Mouse (Mus musculus) kidney, embryonic 14.5 days (tissue): Measurements from ENCODE around the gene Taf4. TPM values are rescaled to one million over a fixed set of nuclear protein-coding genes. Genes with fewer than 3 reads are reported as not detected.

ENCODE experiments used
- ATAC-seq: fragments of 200-750 bp; cut with Nextera tagmentation; 2 replicates; pipeline ENCODE4 v1.8.0; 2017; ENCODE audit warnings: moderate number of reproducible peaks, mild to moderate bottlenecking, moderate TSS enrichment, moderate library complexity; ENCODE audit not compliant: low FRiP score, low TSS enrichment
- H3K27ac ChIP-seq: fragments of 300-500 bp; sonication (generic); 2 replicates; pipeline ENCODE4 v1.5.1; 2014; ENCODE audit warnings: low read depth, mild to moderate bottlenecking, low read length, moderate library complexity, mixed read lengths
- H3K27me3 ChIP-seq: fragments of 300-500 bp; sonication (generic); 2 replicates; pipeline ENCODE4 v1.6.1; 2014; ENCODE audit warnings: mild to moderate bottlenecking, low read length; ENCODE audit not compliant: control insufficient read depth, insufficient read depth
- H3K36me3 ChIP-seq: fragments of 300-500 bp; sonication (generic); 2 replicates; pipeline ENCODE4 v1.6.1; 2014; ENCODE audit warnings: low read length, mixed read lengths; ENCODE audit not compliant: control insufficient read depth, insufficient read depth
- H3K4me1 ChIP-seq: fragments of 300-500 bp; sonication (generic); 2 replicates; pipeline ENCODE4 v1.6.1; 2014; ENCODE audit warnings: low read length, mixed read lengths; ENCODE audit not compliant: control insufficient read depth, insufficient read depth
- H3K4me2 ChIP-seq: fragments of 300-500 bp; sonication (generic); replicated peaks from 2 replicates; pipeline ENCODE4 v1.6.1; 2014; ENCODE audit warnings: low read depth, mild to moderate bottlenecking, low read length
- H3K4me3 ChIP-seq: fragments of 300-500 bp; sonication (generic); 2 replicates; pipeline ENCODE4 v1.5.1; 2014; ENCODE audit warnings: mild to moderate bottlenecking, low read length
- H3K9ac ChIP-seq: fragments of 300-500 bp; sonication (generic); 2 replicates; pipeline ENCODE4 v1.6.1; 2014; ENCODE audit warnings: low read depth, mild to moderate bottlenecking, low read length, moderate library complexity
- H3K9me3 ChIP-seq: fragments of 300-500 bp; sonication (generic); 2 replicates; pipeline ENCODE4 v1.6.1; 2016; ENCODE audit warnings: low read length; ENCODE audit not compliant: control insufficient read depth
- WGBS: fragments of 180-500 bp; shearing (Covaris S2); extraction: QIAGEN DNeasy Blood & Tissue Kit; methylation state at CpG from one replicate; pipeline ENCODE4 v1.1.7; 2014; 5-methylcytosine and 5-hydroxymethylcytosine counted together
- polyA plus RNA-seq: library from polyadenylated mRNA; unstranded; fragments of >200 nt; fragmentation: Nextera tagmentation; extraction: Ambion mirVana; gene quantifications from 2 replicates; pipeline ENCODE4 v1.2.1, GENCODE M21; 2014

Gene Taf4
- 5.9 and 6.0 TPM in 2 replicates for polyA plus RNA-seq

DNA sequence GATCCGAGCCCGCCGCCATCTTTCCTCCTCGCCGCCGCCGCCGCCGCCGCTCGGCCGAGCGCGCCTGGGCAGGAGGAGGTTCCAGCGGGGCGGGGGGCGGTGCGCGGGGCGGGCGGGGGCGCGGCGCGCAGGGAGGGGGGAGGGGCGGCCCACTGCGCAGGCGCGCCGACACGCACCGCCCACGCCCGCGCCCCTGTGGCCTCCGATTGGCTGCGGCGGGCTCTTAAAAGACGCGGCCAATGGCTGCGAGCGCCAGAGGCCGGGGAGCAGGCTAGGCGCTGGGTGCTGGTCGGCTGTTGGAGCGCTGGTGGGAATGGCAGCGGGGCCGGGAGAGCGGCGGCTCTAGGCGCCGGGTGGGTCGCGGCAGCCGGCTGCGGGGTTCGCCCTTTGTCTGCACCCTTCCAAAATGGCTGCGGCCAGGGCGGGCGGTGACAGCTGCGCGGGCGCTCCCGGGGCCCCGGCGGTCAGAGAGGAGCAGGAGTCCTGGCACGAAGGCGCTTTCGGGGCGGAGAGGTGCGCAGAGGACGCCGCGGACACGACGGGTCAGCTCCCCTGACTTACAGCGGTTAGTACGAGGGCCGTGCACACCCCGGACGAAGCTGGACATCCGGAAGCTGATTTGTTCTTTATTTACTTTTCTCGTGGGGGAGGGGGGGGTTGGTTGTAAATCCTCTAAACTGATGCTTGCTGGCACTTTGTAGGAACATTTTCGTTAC lies at the start of gene Taf4:
Gene Taf4 (minus strand): TSS at position 19 of the 716 bp plus-strand sequence.
- H3K4me3 ChIP-seq = peak within 1 kb of the TSS; percentile 77
- H3K27ac ChIP-seq = peak within 1 kb of the TSS; percentile 94
- no peaks in the 10 kb centered on the region for H3K9me3 ChIP-seq
- H3K4me1 ChIP-seq = peaks cover 19% of the 10 kb centered on the region
- peak within 1 kb of the TSS; percentile 99 for H3K4me2 ChIP-seq
- H3K27me3 ChIP-seq = no peaks in the 10 kb centered on the region; the same call in 1 of the 2 replicates
- no peaks in the 10 kb centered on the region for H3K36me3 ChIP-seq
- WGBS = 0% methylated on average over 47 of the region's 84 CpGs
- peak; percentile 95 for ATAC-seq
- peak within 1 kb of the TSS; percentile 85 for H3K9ac ChIP-seq

DNA sequence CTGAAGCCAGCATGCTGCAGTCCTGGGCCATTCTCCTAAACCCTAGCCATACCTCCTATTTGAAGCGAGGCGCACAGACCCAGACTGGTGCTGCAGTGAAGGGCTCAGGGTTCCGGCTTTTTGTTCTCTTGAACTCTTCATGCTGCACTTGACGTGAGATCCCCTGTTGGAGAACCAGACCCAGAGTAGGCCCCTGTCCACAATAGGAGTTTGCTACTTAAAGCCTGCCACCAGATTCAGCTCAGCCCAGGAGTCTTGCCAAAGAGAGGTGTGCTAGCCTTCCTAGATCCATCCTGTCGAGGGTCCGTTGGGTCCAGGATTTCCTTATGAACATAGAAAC lies 49.4 kb upstream of the Taf4 start:
- Histone ChIP-seq H3K36me3 (peaks cover 38% of the 10 kb centered on the region), H3K4me1 (peaks cover 27% of the 10 kb centered on the region), H3K27me3 (peaks cover 14% of the 10 kb centered on the region; the same call in 1 of the 2 replicates), H3K9me3 (no peaks in the 10 kb centered on the region), H3K9ac (peak overlapping the region; percentile 96), H3K4me3 (peak overlapping the region; percentile 96), H3K4me2 (peak overlapping the region; percentile 60), H3K27ac (peak overlapping the region; percentile 90; the same call in 1 of the 2 replicates)
- no peak for ATAC-seq
- 7% methylated on average over 6 of the region's 6 CpGs for WGBS

DNA sequence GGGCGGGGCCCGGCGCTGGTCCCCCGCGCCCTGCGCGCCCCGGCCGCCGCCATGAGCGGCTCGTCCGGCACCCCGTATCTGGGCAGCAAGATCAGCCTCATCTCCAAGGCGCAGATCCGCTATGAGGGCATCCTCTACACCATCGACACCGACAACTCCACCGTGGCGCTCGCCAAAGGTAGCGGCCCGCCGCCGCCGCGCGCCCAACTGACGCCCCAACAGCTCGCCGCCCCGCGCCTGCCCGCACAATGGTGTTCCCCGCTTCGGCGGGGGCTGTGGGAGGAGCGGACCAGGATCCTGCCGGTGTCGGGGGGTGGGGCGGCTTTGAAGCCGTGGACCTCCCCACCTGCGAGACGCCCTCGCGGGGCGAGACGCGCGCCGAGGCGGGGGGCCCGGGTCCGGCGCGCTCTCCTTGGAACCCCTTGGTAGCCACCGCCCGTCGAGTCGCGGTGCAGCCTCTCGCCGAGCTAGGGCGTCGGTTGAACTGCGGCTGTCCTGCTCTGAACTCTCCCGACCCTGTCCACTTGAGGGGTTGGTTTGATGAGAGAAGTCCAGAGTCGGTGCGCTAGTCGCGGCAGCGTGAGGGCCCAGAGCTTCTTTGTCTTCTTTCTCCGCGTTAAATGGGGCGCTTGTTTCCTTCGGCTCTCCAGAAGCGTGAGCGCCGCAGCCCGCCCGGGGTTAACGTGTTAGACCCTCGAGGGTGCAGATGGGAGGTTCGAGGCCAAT lies 48.9 kb upstream of the Taf4 start:
- Histone ChIP-seq H3K4me1 (peaks cover 27% of the 10 kb centered on the region), H3K36me3 (peaks cover 33% of the 10 kb centered on the region), H3K27me3 (peaks cover 14% of the 10 kb centered on the region; the same call in 1 of the 2 replicates), H3K27ac (peak overlapping the region; percentile 90), H3K9ac (peak overlapping the region; percentile 96), H3K4me2 (peak overlapping the region; percentile 60), H3K4me3 (peak overlapping the region; percentile 96), H3K9me3 (no peaks in the 10 kb centered on the region)
- WGBS = under 1% methylated on average over 78 of the region's 84 CpGs
- ATAC-seq = peak; percentile 8

DNA sequence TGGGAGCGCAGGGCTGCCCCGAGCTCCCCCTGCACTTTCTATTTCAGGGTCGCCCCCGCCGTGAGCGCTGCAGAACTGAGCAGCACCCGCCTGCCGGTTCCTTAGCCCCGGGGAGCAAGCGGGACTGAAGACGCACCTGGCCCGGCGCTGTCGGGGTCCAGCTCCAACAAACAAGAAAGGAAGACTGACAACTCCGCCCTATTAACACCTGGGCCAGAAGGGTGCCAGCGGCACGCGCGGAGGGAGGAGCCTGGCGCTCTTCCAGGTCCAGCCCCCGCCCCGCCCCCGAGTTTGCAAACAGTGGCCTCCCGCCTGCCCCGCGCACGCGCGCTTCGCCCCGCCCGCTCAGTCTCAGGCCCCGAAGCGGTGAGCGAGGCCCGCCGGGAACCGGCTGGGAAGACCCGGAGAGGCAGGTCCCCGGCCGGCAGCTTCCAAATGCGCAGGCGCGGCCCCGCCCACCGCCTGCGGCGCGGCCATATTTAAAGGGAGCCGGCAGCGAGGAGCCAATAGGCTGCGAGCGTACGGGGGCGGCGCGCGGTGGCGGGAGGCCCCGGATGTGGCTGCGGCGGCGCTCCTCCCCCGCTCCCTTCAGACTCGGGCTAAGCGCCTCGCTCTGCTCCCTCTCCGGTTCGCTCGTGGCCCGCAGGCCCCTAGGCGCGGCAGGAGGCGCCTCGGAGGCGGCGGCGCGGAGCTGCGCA lies 48.1 kb upstream of the Taf4 start, which contains the start of gene Lsm14b:
Gene Lsm14b (plus strand): TSS at position 587 of the 698 bp plus-strand sequence.
- ATAC-seq = peak; percentile 95
- peaks cover 27% of the 10 kb centered on the region for H3K4me1 ChIP-seq
- peak within 1 kb of the TSS; percentile 96 for H3K9ac ChIP-seq
- peak within 1 kb of the TSS; percentile 90 for H3K27ac ChIP-seq
- peaks cover 14% of the 10 kb centered on the region for H3K27me3 ChIP-seq
- H3K9me3 ChIP-seq = no peaks in the 10 kb centered on the region
- peaks cover 27% of the 10 kb centered on the region for H3K36me3 ChIP-seq
- peak within 1 kb of the TSS; percentile 60 for H3K4me2 ChIP-seq
- under 1% methylated on average over 59 of the region's 80 CpGs for WGBS
- H3K4me3 ChIP-seq = peak within 1 kb of the TSS; percentile 96

DNA sequence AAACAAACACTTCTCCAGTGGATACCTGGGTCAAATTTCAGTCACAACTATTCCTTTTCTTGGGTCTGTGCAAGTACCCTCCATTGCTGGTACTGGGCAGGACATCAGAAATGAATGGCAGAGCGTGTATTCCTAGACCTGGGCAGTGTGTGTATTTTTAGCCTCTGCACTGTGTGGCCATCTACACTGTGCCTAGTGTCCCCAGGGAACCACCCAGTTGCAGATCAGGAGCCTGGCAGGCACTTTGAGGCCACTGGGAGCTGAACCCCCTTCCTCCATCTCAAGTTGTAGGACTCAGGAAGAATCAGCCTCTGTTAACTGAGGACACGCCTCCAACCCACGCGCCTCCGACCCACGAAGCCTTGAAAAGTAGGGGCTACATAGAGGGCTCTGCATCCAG lies 46.3 kb upstream of the Taf4 start:
- Histone ChIP-seq H3K4me2 (no peak overlapping the region), H3K4me1 (peaks cover 21% of the 10 kb centered on the region), H3K4me3 (no peak overlapping the region), H3K9ac (no peak overlapping the region), H3K9me3 (no peaks in the 10 kb centered on the region), H3K27ac (no peak overlapping the region), H3K27me3 (peaks cover 14% of the 10 kb centered on the region), H3K36me3 (peaks cover 9% of the 10 kb centered on the region; the same call in 1 of the 2 replicates)
- WGBS = 54% methylated on average over 6 of the region's 6 CpGs
- ATAC-seq = no peak

DNA sequence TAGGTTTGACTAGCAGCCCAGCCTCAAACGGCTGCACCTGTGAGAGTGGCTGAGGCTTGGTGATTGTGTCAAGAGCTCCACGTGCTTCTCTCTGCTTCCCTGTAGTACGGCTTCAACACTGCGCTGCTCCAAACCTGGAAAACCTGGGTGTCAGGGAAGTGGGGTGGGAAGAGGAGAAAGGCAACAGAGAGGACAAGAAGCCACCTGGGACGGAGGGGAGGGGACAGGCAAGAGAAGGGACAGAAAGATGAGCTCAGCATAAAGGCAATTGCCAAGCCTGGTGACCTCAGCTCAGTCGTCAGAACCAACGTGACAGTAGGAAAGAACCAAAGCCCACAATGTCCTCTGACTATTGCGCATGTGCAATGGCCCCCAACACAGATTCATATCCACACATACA lies 44.5 kb upstream of the Taf4 start:
- Histone ChIP-seq H3K4me1 (peaks cover 11% of the 10 kb centered on the region), H3K4me2 (no peak overlapping the region), H3K27ac (no peak overlapping the region), H3K36me3 (no peaks in the 10 kb centered on the region), H3K9ac (no peak overlapping the region), H3K9me3 (no peaks in the 10 kb centered on the region), H3K4me3 (no peak overlapping the region), H3K27me3 (peaks cover 14% of the 10 kb centered on the region)
- 84% methylated on average over 8 of the region's 8 CpGs for WGBS
- ATAC-seq = no peak

DNA sequence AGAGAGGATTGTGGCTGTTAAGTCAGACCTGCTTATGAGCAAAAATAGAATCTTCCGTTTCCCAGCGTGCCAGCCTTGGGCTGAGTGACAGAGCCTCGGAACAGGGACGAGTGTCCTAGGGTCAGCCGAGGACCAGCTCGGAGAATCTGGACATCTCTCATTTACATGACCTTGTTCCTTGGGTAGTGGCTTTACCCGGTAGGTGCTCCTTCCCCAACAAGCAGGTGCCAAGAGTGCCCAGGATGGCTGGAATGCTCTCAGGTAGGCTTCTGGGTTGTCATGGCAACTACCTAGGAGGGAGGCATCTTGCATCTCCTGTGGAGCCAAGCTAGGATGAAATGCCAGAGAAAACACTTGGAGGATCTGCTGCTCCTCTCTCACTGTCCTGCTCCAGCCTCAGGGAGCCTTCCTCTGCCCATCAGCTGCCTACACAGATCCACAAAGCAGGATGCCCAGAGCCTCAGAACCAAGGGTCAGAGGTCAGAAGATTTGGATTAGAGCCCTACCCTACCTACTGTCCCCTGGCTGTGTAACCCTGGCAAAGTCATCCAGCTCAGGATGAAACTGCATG lies 43.7 kb upstream of the Taf4 start:
- no peak overlapping the region for H3K9ac ChIP-seq
- no peak overlapping the region for H3K4me2 ChIP-seq
- peaks cover 14% of the 10 kb centered on the region for H3K27me3 ChIP-seq
- no peaks in the 10 kb centered on the region for H3K9me3 ChIP-seq
- ATAC-seq = no peak
- H3K27ac ChIP-seq = no peak overlapping the region
- no peak overlapping the region for H3K4me3 ChIP-seq
- peaks cover 10% of the 10 kb centered on the region for H3K4me1 ChIP-seq
- no peaks in the 10 kb centered on the region for H3K36me3 ChIP-seq
- 84% methylated on average over 7 of the region's 7 CpGs for WGBS

DNA sequence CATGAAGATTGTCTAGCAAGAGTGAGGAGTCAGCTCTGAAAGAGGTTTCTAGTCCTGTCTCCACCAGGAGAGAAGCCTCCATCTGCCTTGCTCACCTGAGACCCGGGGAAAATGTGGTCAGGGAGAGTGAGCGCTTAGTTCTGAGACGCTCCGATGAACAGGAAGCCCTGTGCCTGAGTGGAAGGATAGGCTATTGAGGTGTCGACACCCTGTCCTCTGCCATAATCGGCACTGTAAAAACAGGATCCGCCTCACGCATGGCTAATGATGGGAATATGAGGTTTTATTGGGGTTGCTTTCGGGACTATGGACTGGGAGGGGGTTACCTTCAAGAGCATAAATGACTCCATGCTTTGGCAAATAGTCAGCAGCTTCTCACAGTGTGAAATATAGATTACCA lies 42.1 kb upstream of the Taf4 start:
- Histone ChIP-seq H3K27me3 (peaks cover 14% of the 10 kb centered on the region), H3K4me3 (no peak overlapping the region), H3K27ac (no peak overlapping the region), H3K9ac (no peak overlapping the region), H3K4me1 (peaks cover 10% of the 10 kb centered on the region), H3K9me3 (no peaks in the 10 kb centered on the region), H3K4me2 (no peak overlapping the region), H3K36me3 (no peaks in the 10 kb centered on the region)
- no peak for ATAC-seq
- 35% methylated on average over 9 of the region's 9 CpGs for WGBS
